16 mouse cellular contexts compared by ENCODE assay signal in the genomic region with DNA sequence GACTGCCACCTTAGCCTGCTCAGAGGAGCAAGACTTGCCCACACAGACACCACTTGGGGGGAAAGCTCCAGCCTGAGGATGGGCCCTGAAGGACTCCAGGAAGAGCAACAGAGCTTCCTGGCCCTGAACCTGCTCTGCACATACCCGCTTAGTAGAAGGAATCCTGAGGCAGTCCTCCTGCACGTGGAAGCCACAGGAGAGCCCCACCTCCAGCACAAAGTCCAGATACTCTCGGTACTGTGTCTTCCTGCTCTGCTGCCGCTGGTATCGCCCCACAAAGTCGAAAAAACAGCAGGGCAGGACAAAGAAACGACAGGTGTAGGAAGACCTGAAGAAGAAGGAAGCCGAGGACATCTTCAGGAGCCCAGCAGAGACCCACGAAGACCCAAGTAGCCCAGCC. TPM values are rescaled to one million over a fixed set of nuclear protein-coding genes. Genes with fewer than 3 reads are reported as not detected.
"Had no signal": no experiment of that assay in that cellular context is flagged by ENCODE, and none has a peak within 500 bp of the region (broad histone marks: within the 10 kb centered on the region; RNA-seq: fewer than 3 reads in every experiment).

No protein-coding gene starts in this region.

- H3K4me3 ChIP-seq: left cerebral cortex, adult 2 months; limb, embryonic 10.5 days; liver, embryonic 15.5 days; midbrain, embryonic 10.5 days; myocyte; neural tube, embryonic 15.5 days had no signal

- H3K27me3 ChIP-seq: liver, embryonic 15.5 days; neural tube, embryonic 15.5 days had no signal

- H3K4me1 ChIP-seq: limb, embryonic 10.5 days; liver, embryonic 15.5 days; neural tube, embryonic 15.5 days had no signal

- H3K27ac ChIP-seq: left cerebral cortex, adult 2 months; limb, embryonic 10.5 days; liver, embryonic 15.5 days; midbrain, embryonic 10.5 days; neural tube, embryonic 15.5 days; stomach, postnatal 0 days had no signal

- H3K9me3 ChIP-seq: limb, embryonic 10.5 days; liver, embryonic 15.5 days; midbrain, embryonic 10.5 days; neural tube, embryonic 15.5 days had no signal

- H3K9ac ChIP-seq: liver, embryonic 15.5 days; neural tube, embryonic 15.5 days had no signal

- DNase-seq: lung, adult 2 months; lung, postnatal 36 days; midbrain, embryonic 14.5 days; right cerebral cortex, adult 18-20 months; right cerebral cortex, postnatal 25 days; thymus, postnatal 4 days had no signal

- ATAC-seq: lung, postnatal 0 days had no signal

- H3K4me2 ChIP-seq: liver, embryonic 11.5 days; liver, embryonic 15.5 days; neural tube, embryonic 15.5 days had no signal

RNA-seq across cellular contexts. Expression of gene Cpz, which starts 39.7 kb away (rescaled TPM):
- total RNA-seq: megakaryocyte, adult 5-6 weeks had no signal
